Mouse (Mus musculus) retina, postnatal 7 days (tissue): ENCODE results near the gene Zfp423.
A peak's percentile ranks its signal among the peaks of the same experiment; 100 is the strongest.

Source experiments
- DNase-seq: peaks from one replicate; pipeline ENCODE4 v3.0.0-alpha.2; 2012; ENCODE audit warnings: low read depth, low spot score

Zfp423 gene

DNA sequence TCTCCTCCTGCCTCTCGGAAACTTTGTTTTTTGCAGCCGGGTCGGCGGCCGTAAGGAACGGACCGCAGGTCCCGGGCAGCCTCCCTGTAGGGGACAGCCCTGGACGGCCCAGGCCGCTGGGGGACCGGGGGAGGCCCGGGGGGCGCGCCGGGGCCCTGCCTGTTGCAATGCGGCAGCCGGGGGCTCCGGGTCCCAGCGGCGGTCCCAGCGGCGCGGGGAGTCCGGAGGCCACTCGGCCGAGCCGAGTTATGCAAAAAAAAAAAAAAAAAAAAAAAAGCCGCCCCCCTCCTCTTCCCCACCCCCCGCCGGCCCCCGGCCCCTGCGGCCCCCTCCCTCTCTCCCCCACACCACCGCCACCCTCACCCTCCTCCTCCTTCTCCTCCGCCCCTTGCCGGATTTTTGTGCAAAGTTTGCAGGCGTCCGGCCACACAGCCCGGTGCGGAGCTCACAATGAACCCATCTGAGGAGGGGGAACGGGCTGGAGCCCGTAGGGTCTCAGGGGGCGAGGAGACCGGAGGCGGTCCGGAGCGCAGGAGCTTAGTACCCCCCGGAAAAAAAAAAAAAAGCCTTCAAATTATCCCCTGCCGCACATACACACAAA lies at the start of gene Zfp423:
Zfp423 (minus strand) TSS at position 276 of the 601 bp plus-strand sequence.
- DNase-seq: no peak

DNA sequence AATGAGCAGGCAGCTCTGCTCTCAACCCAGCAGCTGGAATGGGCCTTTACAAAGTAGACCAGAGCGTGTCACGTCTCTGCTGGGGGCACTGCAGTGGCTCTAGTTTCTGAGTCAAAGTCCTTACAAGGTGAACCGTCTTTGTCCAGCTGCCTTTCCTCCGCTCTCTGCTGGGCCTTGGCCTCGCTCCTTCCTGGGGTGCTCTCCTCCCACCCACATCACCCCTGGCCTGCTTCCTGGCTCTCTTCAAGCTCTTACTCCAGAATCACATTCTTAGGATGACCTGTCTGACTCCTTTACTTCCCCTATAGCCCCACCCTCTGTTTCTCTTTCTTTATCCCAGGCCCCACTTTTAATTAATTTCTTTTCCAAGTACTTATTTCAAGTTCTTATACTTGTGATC lies 47.4 kb upstream of the Zfp423 start:
- DNase-seq: no peak

DNA sequence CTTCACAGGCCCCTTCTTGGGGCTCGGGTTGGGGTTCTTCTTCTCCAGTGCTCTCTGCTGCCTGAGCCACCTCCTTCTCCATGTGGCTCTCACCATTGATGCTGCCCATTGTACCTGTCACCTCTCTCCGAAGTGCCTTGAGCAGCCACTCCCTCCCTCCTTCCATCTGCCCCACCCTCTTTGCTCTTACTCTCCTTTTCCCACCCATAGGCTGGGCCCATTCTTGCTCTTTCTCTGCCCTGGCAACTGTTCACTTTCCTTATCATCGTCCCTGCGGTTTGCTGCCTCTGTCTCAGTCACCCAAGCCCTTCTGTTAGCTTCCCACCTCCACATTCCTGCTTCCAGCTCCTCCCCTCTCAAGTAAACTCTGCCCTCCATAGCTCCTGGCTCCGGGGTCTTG lies 25.4 kb upstream of the Zfp423 start:
- DNase-seq: no peak

DNA sequence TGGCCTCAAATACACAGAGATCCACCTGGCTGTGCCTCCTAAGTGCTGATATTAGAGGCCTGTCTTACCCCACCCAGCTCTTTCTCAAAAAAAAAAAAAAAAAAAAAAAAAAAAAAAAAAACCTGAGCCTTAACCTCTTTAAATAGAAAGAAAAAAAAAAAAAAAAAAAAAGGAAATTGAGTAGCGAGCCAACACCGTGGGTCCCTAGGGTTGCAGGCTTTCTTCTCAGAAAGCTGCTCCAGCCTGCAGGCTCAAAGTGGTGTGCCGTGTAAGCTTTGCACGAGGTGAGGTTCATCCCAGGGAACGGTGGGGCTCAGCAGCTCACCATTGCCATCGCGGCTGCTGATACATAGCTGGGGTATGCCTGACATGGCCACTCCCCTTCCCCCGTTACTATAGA lies 24.6 kb upstream of the Zfp423 start:
- no peak for DNase-seq

DNA sequence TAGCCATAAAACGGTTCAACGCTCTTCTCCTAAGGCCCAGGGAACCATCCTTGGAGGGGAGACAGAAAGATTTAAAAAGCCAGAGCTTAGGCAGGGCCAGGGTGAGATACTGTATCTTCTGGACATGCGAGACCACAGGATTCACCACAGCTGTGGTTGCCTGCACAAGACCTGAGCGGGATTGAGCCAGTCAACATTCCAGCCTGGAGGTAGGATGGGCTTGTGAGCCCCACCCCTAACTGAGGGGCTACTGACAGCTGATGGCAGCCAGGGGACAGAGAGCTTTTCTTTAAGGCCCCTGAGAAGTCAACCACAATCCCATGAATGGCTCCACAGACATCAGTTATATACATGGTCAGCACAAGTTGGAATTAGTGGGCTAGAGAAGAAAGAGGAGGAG lies 23.5 kb upstream of the Zfp423 start:
- DNase-seq: no peak

DNA sequence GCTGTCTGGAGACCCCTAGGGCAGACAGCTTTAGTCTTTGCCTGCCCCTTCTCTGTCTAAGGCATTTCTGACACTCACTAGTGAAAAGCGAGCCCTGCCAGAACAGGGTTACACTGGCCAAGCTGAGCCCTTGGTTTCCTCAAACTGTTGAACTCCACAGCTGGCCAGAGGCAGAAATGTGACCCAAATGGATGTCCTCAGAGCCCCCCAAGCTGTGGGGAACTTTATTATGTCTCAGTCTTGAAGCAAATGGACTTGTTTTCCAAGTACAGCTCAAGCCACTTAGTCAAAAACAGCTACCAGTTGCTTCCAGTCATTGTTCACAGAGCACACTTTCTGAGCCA lies 16.0 kb upstream of the Zfp423 start:
- DNase-seq: no peak

DNA sequence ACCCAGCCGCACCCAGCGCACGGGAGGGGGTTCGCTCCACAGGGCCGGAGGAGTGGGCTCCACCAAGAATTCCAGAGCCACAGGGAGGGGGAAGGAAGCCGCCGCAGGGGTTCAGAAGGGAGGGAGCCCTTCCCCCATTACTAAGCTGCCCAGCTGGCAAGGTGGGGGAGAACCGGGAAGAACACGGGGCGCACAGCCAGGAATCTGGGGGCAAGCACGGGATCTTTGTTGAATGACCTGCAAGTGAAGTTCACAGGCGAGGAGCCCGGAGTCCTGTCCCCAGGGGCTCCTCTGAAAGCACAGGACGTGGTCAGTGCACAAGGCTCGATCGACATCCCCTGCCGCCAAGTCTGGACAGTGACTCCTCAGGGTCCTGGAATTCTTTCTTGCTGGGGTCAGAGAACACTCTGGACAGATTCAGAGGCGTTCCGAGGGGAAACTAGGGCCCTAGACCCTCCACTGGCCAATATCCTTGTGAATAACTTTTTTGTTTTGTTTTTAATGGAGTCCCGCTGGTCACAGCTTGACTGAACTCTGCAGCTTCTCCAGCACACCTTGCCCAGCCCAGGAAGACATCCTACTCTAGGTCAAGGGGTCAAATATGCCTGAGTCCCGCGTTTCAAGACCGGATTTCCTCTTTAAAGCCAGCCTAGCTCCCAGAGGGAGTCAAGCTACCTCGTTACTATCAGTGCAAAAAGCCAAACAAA lies 15.5 kb upstream of the Zfp423 start:
- no peak for DNase-seq

DNA sequence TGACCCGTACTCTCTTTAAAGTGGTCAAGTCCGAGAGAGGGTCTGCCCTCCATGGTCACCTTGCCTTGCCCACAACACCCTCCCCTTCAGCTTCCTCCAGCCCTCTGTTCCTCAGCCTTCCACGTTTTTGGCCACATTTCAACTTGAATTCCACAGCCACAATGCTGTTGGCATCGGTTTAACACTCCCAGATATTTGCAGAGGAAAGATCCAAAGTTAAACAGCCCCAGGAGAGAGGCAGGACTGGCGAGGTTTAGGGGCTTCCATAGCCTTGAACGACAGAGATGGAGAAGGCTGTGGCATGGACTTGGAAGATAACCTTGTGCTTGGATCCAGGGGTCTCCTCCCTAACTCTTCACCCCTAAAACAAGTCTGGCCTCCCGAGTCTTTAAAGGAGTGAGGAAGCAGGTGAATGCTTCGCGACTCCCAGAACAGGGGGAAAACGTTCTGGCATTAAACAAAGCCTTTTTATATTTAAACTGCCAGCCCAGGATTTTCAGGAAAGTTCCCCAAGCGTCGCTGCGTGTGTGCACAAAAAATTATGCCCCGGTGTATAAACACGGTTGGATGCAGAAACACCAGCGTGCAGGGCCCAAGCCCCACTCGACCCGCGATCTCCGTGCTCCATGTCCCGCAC lies 14.8 kb upstream of the Zfp423 start:
- no peak for DNase-seq

DNA sequence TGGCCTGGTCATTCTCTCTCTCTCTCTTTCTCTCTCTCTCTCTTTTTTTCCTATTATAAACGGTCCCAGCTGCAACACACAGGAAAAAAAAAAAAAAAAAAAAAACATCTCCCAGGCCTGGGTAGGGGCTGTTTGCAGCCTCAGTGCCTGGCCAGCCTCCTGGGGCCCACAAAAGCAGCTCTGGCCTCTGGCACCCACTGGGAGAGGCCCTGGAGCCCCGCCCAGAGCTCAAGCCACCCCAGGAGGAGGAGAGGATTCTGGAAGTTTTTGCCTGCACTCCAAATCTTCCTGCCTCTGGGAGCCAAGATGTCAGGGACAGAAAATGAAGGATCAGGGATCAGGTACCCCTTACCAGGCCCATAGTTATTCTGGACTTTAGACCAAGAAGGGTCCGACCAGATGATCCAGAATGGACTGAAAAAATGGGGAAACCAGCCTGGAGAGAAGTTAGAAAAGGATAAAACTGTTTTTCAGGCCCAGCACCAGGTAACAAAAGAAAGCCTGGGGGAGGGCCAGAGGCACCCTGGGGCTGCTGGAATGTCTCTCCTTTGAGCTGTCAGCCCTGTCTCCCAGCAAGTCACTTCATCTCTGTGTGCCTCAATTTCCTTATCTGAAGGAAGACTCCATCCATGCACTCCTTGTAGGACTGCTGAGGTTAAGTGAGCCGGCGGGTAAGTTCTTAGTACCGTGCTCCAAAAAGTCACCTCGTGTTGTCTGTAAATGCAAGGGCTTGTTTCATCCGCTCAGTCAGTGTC lies 8.6 kb upstream of the Zfp423 start:
- DNase-seq: no peak

DNA sequence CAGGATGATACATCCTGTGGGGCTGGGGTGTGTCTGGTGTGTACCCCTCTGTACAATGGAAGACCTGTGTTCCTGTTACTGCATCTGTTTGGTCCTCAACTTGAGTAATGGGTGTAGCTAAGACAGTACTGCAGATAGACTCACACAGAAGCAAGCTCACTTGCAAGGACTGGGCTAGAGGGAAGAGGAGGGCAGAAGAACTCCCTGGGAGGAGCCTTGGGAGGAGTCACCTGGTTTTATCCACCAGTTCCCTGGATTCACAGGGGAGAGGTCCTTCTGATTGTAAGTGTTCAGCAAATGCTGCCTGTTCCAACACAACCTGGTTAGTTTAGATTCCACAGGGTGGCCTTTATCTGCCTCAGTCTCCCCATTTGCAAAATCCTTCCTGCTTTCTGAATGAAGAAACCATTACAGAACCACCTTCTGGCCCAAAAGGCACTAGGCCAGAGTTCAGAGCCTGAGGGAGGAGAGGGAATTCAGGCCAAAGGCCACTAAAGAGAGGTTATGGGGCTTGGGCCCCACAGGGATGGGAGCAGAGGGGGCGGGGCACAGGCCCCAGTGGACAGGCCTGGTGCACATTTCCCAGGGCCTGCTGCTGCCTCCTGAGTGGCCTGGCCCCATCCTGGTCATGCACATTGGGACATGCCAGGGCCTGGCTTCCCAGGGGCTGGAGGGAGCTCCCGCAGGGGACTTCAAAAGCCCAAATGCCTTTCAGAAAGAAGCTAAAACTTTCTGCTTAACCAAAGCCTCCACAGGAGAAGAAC lies 7.8 kb upstream of the Zfp423 start:
- DNase-seq: no peak

DNA sequence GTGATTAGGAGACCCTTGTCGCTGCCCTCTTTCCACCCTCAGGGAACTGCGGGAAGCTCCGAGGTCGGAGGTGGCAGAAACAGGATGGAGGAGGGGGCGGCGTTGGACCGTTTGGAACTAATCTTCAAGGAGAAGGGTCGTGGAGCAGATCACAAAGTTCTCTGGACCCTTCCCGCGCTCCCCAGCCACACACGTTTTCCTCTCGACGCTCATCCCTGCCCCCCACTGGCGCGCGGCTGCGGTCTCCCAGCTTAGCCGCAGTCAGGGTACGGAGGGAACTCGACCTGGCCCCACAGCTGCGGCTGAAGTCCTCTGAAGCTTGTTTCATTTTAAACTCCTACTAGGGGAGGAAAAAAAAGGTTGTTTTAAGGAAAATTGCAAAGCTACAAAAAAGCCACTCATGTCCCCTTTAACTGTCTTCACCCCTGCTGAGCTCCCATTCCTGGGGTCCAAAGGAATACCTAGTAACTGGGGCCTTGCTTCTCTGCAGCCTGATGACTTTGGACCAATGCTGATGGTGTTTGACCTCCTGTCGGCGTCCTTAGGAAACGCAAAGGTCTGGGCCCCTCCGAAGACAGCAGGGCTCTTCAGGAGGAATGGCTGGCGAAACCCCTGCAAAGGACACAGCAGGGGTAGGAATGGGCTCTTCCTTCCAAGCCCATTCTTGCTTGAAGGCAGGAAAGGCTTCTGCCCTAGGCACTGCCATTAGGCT lies 3.3 kb upstream of the Zfp423 start:
- DNase-seq: no peak

DNA sequence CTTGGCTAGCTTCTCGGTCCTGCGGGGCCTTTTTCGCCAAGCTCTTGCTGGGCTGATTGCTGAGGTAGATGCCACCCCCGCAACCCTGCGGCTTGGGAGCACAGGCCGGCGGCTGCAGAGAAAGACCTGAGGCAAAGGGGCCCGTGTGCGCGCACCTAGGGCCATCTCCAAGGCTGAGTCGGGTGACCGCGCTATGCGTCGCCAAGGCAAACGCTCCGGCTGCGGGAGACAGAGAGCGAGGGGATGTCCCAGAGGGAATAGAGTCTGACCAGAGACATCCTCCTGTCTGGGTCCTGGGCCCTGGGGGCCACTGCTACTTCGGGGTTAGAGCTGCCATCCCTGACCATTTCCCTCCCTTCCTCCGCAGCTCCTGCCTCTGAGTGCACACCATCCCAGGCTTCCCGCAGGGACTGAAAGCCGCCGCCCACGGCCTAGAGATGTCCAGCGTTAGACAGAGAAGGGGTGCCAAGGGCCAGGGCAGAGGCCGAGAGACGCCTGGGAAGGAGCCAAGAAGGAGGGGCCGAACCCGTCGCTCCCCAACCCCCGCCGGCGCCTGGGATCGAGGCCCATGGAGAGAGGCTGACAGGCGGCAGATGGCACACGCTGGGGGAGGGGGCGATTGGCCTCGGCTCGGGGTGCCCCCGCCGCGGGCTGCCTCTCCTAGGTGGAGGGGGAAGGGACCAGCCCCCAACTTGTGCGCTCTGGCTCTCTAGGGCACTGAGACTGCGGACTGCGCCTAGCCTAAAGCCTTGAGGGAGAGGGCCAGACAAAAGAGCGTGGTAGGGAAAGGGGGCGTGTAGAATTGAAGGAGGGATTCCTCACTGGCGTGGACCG lies 2.5 kb upstream of the Zfp423 start:
- DNase-seq: no peak

DNA sequence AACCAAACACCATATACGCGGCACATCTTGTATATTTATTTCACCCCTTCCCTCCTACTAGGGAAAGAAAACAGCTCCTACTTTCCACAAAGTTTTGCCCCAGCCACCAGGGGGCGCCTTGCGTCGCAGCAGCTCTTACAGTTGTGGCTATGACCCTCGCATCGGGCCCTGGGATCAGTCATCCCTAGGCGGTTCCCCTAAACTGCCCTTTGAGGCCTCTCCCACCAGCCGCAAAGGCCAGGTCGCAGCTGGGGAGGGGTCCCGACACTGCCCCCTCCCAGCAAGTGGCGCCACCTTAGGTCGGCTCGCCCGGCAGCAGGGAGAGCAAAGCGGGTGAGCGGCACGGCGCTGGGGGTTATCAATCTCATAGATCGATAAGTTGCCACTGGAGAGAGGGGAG lies 1.7 kb upstream of the Zfp423 start:
- no peak for DNase-seq

DNA sequence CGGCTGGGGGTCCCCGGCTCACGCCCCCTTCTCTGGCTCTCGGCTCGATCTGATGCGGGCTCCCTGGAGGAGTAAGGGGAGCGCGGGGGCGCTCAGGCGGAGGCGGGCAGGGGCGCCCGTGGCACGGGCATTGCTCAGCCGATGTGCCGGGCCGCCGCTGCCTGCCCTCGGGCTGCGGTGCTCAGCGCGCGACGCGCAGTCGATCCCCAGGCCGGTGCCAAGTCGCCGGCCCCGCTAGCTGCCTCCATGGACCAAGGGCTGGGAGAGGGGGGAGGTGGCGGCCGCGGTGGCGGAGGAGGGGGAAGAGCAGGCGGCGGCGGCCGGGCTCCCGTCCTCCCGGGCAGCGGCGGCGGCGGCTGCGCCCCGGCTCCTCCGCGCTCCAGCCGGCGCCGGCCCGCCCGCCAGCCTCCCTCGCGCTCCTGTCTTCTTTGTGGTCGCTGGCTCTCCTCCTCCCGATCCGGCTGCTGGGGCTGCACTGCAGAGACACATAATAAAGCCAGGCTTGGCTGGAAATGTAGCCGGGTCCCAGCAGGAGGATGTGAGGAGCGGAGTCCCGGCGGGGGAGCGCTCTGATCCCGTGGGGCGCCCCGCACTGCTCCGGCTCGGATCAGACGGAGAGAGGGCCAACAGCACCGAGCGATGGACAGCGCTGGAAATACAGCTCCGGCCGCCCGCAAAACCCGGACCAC lies 810 bp upstream of the Zfp423 start:
- peak; percentile 77 for DNase-seq

DNA sequence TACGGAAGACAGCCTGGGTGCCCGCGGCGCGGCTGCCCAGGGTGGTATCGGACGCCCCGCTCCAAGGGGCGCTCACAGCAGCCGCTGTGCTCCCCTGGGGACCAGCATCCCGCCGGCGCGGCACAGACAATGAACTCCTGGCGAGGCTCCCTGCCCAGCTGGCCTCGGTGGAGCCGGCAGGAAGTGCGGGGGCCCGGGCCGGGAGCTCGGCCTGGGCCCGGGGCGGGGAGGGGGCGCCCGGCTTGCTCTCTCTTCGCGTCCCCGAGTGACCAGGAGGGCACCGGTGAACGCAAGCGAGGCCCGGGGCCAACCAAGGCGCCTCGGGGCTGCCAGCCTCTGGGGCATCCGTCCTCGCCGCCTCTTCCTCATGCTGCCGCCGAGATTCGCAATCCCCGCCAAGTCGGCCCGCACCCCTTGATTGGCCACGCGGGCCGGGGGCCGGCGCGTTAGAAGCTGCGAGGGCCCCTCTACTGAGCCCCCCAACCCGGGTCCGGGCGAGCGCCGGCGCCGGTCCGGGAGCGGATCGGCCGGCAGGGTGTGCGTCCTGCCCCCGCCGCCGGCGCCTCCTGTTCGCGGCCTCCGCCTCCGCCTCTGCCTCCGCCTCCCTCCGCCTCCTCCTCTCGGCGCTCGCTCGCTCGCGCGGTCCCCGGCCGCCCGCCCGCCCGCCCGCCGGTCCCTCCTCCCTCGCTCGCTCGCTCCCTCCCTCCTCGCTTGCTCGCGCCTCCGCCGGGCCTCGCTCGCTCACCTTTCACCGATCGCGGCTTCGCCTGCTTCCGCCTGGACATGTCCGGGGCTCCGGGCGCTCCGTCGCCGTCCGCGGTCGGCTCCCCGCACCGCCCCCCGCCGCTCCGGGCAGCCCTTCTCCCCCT lies 710 bp downstream of the Zfp423 start:
- DNase-seq: no peak

DNA sequence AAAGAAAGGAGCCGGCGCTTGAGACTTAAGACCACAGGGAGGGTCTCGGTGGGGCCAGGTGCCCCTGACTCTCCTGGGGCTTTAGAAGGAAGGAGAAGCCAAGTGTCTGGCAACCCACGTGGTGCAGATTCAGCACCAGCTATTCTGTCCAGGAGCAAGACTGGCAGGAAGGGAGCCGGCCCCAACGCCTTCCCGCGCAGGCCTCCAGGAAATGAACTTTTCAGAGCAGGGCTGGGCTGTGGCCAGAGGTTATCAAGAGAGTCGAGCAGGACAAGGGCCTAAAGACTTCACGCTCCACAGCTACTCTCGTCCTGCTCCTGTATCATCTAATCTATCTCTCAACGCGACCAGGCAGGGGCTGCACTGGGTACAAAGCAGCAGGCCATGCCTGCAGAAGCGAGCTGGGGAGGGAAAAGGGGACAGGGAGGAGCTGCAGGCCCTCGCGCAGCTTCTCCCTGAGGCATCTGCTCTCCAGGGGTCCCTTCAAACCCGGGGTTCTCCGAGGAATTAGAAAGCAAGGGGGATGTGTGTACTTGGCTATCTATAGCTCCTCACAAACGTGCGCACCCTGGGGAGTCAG lies 1.4 kb downstream of the Zfp423 start:
- no peak for DNase-seq

DNA sequence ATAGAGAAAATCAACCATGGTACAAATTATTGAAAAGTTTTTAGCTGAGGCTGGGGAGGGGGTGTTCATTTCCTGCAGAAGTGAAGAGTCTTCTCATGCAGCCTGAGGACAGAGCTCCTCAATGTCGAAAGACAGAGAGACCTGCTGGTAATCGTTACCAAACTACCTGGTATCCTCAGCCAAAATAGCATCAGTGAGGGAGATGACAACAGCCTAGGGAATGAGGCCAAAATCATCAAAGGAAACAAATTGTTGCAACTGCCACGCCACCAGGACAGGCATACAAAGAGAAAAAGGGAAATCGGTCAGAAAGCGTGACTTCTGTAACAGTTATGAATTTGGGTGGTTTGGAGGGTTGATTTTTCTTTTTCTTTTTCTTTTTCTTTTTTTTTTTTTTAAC lies 3.4 kb downstream of the Zfp423 start:
- no peak for DNase-seq

DNA sequence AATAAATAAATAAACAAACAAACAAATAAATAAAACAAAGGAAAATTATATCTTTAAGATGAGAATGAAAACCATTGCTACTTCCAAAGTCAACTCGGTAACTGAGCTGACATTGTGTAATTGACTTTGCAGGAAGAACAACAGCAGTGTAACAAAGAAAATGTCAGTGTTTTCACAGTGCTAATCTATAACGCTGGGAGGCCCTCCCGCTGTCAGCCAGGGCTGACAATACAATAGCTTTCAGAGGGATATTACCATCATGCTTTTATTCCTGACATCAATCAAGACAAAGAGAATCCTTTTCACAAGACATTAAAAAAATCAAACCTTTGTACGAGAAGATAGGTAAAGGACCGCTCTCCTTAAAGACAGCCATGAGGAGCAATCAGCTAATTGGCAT lies 5.9 kb downstream of the Zfp423 start:
- no peak for DNase-seq
